Mouse (Mus musculus): Measurements from ENCODE around the gene Wdr93.

- no peak for TF ChIP-seq TAL1 (IDR thresholded peaks at IDR 0.05; ENCODE audit: low read length)
- no peak for TF ChIP-seq GATA1 (IDR thresholded peaks at IDR 0.05; ENCODE audit: low read length)
Observed at GRCm38 (mm10) chr7:79771561-79772512, 28.9 kb downstream of the Wdr93 start.

Data from erythroblast, embryonic 14.5 days (primary cell).